Mouse (Mus musculus): ENCODE results near the gene Atf7. TPM values are rescaled to one million over a fixed set of nuclear protein-coding genes. Genes with fewer than 3 reads are reported as not detected.

Atf7 gene
- polyA plus RNA-seq, 1 experiment from 2014 or later, result 15.0 TPM

DNA sequence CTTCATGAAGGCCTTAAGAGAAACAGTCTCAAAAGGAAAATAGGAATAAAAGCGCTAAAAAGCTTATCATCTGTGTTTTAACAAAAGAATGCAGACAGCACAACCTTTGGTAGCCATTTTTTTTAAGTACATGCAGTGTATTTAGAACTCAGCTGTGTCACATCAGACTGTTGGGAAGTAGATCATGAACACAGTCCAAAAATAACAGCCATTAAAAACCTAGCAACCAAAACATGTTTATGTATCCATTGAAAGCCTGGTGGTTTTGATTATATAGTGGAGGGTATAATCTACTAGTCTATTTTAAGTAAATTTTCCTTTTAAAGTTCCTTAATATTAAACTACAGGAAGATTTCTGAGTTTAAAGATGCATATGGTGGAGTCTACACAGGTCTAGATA is 34.7 kb downstream of the Atf7 start:
- TF ChIP-seq CTCF (IDR thresholded peaks at IDR 0.05; ENCODE audit: low read depth), result no peak
- 84% methylated on average over 1 of the region's 1 CpGs for WGBS
- Histone ChIP-seq H3K27me3 (replicated peaks; ENCODE audit: control insufficient read depth, insufficient read depth, low read length) (no peaks in the 10 kb centered on the region), H3K27ac (ENCODE audit: low read depth, low read length) (no peak overlapping the region), H3K4me1 (replicated peaks; ENCODE audit: control insufficient read depth, insufficient read depth, low read length) (no peaks in the 10 kb centered on the region), H3K9me3 (ENCODE audit: control insufficient read depth) (no peaks in the 10 kb centered on the region), H3K9ac (ENCODE audit: low read depth, low read length) (no peak overlapping the region), H3K4me3 (ENCODE audit: low read depth, low read length) (no peak overlapping the region), H3K4me2 (replicated peaks; ENCODE audit: low read depth) (no peak overlapping the region), H3K36me3 (ENCODE audit: control insufficient read depth, insufficient read depth) (peaks cover 3% of the 10 kb centered on the region; the same call in 1 of the 2 replicates)
- no peak for ATAC-seq

GRCm38 (mm10) chr15:102589826-102590225 is 35.4 kb downstream of the Atf7 start:
- H3K4me2 ChIP-seq (replicated peaks; ENCODE audit: low read depth), result no peak overlapping the region
- H3K27me3 ChIP-seq (replicated peaks; ENCODE audit: control insufficient read depth, insufficient read depth, low read length), result no peaks in the 10 kb centered on the region
- H3K36me3 ChIP-seq (ENCODE audit: control insufficient read depth, insufficient read depth), result peaks cover 3% of the 10 kb centered on the region; the same call in 1 of the 2 replicates
- no peak for TF ChIP-seq CTCF (IDR thresholded peaks at IDR 0.05; ENCODE audit: low read depth)
- no peak overlapping the region for H3K9ac ChIP-seq (ENCODE audit: low read depth, low read length)
- WGBS, result 94% methylated on average over 8 of the region's 8 CpGs
- no peak overlapping the region for H3K27ac ChIP-seq (ENCODE audit: low read depth, low read length)
- no peak for ATAC-seq
- no peaks in the 10 kb centered on the region for H3K4me1 ChIP-seq (replicated peaks; ENCODE audit: control insufficient read depth, insufficient read depth, low read length)
- no peak overlapping the region for H3K4me3 ChIP-seq (ENCODE audit: low read depth, low read length)
- H3K9me3 ChIP-seq (ENCODE audit: control insufficient read depth), result no peaks in the 10 kb centered on the region

DNA sequence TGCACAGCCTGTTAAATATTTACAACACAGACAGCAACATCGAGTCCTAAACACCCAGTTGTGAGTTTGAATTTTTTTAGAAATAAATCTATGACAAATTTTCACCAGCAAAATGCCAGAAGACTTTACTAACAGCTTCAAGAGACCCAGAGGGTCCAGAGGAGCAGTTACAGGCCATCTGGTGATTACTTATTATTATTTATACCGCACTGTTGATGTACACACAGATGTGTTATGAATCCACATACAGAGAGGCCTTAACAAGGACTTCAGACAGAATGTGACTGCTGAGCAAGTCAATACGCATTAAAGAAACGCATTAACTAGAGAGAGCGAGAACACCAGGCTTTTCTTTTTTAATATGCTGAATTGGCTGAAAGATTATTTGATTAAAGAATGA is 39.8 kb downstream of the Atf7 start:
- Histone ChIP-seq H3K9me3 (ENCODE audit: control insufficient read depth) (no peaks in the 10 kb centered on the region), H3K36me3 (ENCODE audit: control insufficient read depth, insufficient read depth) (no peaks in the 10 kb centered on the region), H3K4me1 (replicated peaks; ENCODE audit: control insufficient read depth, insufficient read depth, low read length) (no peaks in the 10 kb centered on the region), H3K4me2 (replicated peaks; ENCODE audit: low read depth) (no peak overlapping the region), H3K9ac (ENCODE audit: low read depth, low read length) (no peak overlapping the region), H3K27me3 (replicated peaks; ENCODE audit: control insufficient read depth, insufficient read depth, low read length) (no peaks in the 10 kb centered on the region), H3K27ac (ENCODE audit: low read depth, low read length) (no peak overlapping the region), H3K4me3 (ENCODE audit: low read depth, low read length) (no peak overlapping the region)
- no peak for TF ChIP-seq CTCF (IDR thresholded peaks at IDR 0.05; ENCODE audit: low read depth)
- no peak for ATAC-seq
- 70% methylated on average over 5 of the region's 5 CpGs for WGBS

DNA sequence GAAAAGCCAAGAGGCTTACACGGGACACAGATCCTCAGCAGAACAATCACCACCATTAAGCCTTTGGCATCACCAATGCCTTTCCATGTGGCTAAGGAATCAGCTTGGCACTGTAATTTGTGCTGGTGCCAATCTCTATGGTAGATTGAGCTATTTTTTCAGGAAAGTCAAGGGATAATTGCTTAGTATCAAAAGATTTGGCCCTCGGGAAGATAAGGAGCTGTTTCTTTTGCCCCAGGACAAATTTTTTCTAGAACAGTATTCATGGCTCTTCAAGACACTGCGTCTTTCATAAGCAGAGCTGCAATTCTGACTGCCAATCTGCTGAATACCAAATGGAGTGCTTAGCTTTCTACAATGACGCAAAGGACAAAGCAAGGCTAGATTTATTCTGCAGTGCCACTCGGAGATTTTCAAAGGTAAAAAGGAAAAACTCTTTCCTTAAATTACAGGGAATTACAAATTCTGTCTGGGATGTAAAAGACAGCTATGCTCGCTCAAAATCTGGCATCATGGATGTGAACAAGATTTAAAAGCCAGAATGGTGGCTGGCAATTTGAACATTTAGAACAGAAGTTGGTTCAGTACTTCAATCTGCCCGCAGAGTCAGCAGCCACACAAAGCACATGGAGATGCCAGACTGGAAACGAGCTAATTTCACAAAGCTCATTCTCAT is 41.4 kb downstream of the Atf7 start:
- Histone ChIP-seq H3K4me2 (replicated peaks; ENCODE audit: low read depth) (no peak overlapping the region), H3K27ac (ENCODE audit: low read depth, low read length) (no peak overlapping the region), H3K9me3 (ENCODE audit: control insufficient read depth) (no peaks in the 10 kb centered on the region), H3K4me1 (replicated peaks; ENCODE audit: control insufficient read depth, insufficient read depth, low read length) (no peaks in the 10 kb centered on the region), H3K36me3 (ENCODE audit: control insufficient read depth, insufficient read depth) (no peaks in the 10 kb centered on the region), H3K4me3 (ENCODE audit: low read depth, low read length) (no peak overlapping the region), H3K9ac (ENCODE audit: low read depth, low read length) (no peak overlapping the region), H3K27me3 (replicated peaks; ENCODE audit: control insufficient read depth, insufficient read depth, low read length) (no peaks in the 10 kb centered on the region)
- no peak for ATAC-seq
- no peak for TF ChIP-seq CTCF (IDR thresholded peaks at IDR 0.05; ENCODE audit: low read depth)
- 72% methylated on average over 8 of the region's 8 CpGs for WGBS

DNA sequence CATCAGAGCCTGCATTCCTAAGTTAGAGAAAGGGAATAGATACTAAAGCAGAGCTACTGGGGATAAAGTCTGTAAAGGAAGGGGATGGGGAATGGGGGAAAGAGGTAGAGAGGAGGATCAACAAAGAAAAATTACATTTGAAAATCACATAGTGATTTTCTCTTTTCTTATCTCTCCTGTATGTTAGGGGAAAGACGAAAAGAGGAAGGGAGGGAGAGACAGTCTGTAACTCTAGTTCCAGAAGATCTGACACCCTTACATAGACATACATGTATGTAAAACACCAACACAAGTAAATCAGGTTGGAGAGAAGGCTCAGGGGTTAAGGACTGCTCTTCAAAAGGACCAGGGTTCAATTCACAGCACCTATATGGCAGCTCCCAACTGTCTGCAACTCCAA is 44.1 kb downstream of the Atf7 start:
- H3K4me1 ChIP-seq (replicated peaks; ENCODE audit: control insufficient read depth, insufficient read depth, low read length), result no peaks in the 10 kb centered on the region
- no peaks in the 10 kb centered on the region for H3K9me3 ChIP-seq (ENCODE audit: control insufficient read depth)
- H3K4me3 ChIP-seq (ENCODE audit: low read depth, low read length), result no peak overlapping the region
- no peak overlapping the region for H3K27ac ChIP-seq (ENCODE audit: low read depth, low read length)
- TF ChIP-seq CTCF (IDR thresholded peaks at IDR 0.05; ENCODE audit: low read depth), result no peak
- H3K27me3 ChIP-seq (replicated peaks; ENCODE audit: control insufficient read depth, insufficient read depth, low read length), result no peaks in the 10 kb centered on the region
- no peak overlapping the region for H3K4me2 ChIP-seq (replicated peaks; ENCODE audit: low read depth)
- no peak for ATAC-seq
- no peaks in the 10 kb centered on the region for H3K36me3 ChIP-seq (ENCODE audit: control insufficient read depth, insufficient read depth)
- H3K9ac ChIP-seq (ENCODE audit: low read depth, low read length), result no peak overlapping the region
- 64% methylated on average over 1 of the region's 1 CpGs for WGBS

GRCm38 (mm10) chr15:102578351-102578750 is 46.9 kb downstream of the Atf7 start:
- H3K4me1 ChIP-seq (replicated peaks; ENCODE audit: control insufficient read depth, insufficient read depth, low read length), result no peaks in the 10 kb centered on the region
- WGBS, result 69% methylated on average over 2 of the region's 2 CpGs
- no peak for TF ChIP-seq CTCF (IDR thresholded peaks at IDR 0.05; ENCODE audit: low read depth)
- H3K27ac ChIP-seq (ENCODE audit: low read depth, low read length), result no peak overlapping the region
- H3K4me2 ChIP-seq (replicated peaks; ENCODE audit: low read depth), result no peak overlapping the region
- no peak overlapping the region for H3K9ac ChIP-seq (ENCODE audit: low read depth, low read length)
- H3K27me3 ChIP-seq (replicated peaks; ENCODE audit: control insufficient read depth, insufficient read depth, low read length), result no peaks in the 10 kb centered on the region
- no peak overlapping the region for H3K4me3 ChIP-seq (ENCODE audit: low read depth, low read length)
- no peaks in the 10 kb centered on the region for H3K36me3 ChIP-seq (ENCODE audit: control insufficient read depth, insufficient read depth)
- no peaks in the 10 kb centered on the region for H3K9me3 ChIP-seq (ENCODE audit: control insufficient read depth)
- ATAC-seq, result no peak

Data from intestine, postnatal 0 days (tissue).